Mouse (Mus musculus) bone marrow macrophage, adult 2 months (primary cell): ENCODE data around the gene Cpne6.

Source experiments
- CTCF ChIP-seq: IDR thresholded peaks from 2 replicates; pipeline ENCODE4 v1.5.1; 2012; ENCODE audit warnings: low read depth, mild to moderate bottlenecking, low read length, moderate library complexity
- POLR2A ChIP-seq: IDR thresholded peaks from 2 replicates; pipeline ENCODE4 v1.6.1; 2012; ENCODE audit warnings: mild to moderate bottlenecking, low read depth, low read length, borderline replicate concordance

GRCm38 (mm10) chr14:55469821-55470220 is 40.4 kb upstream of the Cpne6 start:
- TF ChIP-seq CTCF: no peak
- TF ChIP-seq POLR2A: no peak
